Mouse (Mus musculus) hematopoietic stem cell, adult 5-6 weeks (primary cell): Measurements from ENCODE around the gene Eef1a1. TPM values are rescaled to one million over a fixed set of nuclear protein-coding genes. Genes with fewer than 3 reads are reported as not detected.
"Not testable (repeated sequence)": the region's sequence is repeated elsewhere in the genome, so short reads cannot be mapped to it uniquely, and the experiment has no call there.

Source experiments
- ATAC-seq, 2 experiments: fragments of 125-278 bp in 1 of 2; replicated peaks in 1 of 2; 2 replicates each; pipeline ENCODE4 v1.8.0; 2016 to 2017; ENCODE audit warnings: inconsistent platforms in 2 of 2, mild to moderate bottlenecking in 2 of 2, moderate number of reproducible peaks in 2 of 2, low read depth in 1 of 2, moderate TSS enrichment in 1 of 2; ENCODE audit not compliant: low FRiP score in 2 of 2, poor library complexity in 2 of 2, severe bottlenecking in 2 of 2, insufficient read depth in 1 of 2, low TSS enrichment in 1 of 2
- total RNA-seq: library from RNA; stranded (forward); fragments of 172-1452, 232-1000 nt; gene quantifications from 2 replicates; pipeline ENCODE4 v1.2.3, GENCODE M21; 2017

Eef1a1 gene
- 13,616 and 15,037 TPM in 2 replicates for total RNA-seq

- peak; percentile 53 to 65; a peak in 3 of 4 replicates for ATAC-seq
Observed at GRCm38 (mm10) chr9:78488890-78489420, at the start of gene Eef1a1. Eef1a1 (minus strand) TSS chr9:78489151.

DNA sequence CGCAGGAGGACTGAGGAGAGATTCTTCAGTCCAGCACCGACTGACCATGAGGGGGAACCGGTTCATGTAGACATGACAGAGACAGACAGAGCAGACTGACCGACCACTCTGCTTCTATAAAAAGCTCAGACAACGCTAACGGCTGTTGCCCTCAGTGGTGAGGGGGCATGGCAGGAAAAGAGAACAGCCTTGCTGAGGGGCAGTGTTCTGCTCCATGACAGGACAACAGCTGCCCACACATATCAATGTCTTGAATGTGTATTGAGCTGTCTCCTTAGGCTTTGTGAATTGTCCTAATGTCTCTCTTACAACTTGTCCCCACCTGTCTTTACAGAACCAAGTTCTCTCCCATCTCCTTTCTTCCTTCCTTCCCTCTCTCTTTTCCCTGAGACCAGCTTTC is 49.5 kb upstream of the Eef1a1 start:
- ATAC-seq = no peak

- no peak for ATAC-seq
Observed at GRCm38 (mm10) chr9:78537154-78537873, 48.4 kb upstream of the Eef1a1 start.

GRCm38 (mm10) chr9:78534606-78535005 is 45.7 kb upstream of the Eef1a1 start:
- no peak for ATAC-seq

DNA sequence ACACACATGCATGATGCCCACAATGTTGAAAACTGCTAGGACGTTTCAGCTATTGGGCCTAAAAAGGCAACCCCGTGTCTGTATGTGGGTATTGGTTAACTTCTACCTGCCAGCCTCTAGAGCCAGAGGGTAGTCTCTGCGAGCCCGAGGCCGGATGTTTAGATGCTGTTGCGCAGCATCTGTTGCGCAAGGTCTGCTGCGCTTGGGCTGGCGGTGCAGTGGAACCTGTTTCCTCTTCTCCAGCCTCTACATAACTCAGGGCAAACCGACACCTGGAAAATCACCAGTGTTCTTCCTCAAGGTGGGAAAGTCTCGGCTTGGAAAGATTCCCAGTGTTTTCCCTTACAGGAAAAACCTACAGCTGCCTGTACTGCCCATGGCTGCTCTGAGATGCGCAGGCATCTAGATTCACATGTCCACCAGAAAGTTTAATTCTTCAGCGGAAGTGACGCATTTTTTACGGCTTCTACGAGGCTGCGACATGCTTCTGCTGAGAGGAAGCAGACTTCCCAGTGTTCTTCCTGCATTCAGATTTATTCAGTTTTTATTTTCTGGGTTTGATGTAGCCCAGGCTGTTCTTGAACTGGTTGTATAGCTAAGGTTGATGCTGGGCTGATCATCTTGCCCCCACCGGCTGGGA is 44.5 kb upstream of the Eef1a1 start:
- ATAC-seq = peak; percentile 92 to 96

DNA sequence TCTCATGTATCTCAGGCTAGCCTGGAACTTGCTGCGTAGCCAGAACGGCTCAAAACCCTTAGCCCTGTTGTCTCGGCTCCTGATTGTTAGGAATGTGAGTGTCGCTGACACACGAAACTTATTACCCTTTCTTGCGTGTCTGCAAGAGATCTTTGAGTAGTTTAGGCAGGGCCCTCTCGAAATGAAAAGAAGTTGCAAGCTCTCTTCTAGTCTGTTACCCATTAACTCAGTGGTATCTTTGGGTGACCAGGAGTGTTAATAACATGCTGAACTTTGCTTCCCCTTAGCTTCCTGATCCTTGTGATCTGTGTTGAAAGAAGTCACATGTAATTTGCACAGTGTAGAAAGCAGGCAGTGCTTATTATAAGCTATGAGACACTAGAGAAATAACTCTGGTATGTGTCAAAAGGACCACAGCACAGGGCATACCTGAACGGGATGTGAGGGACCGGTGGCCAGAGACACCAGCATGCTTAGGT is 43.4 kb upstream of the Eef1a1 start:
- ATAC-seq = no peak

GRCm38 (mm10) chr9:78531816-78532215 is 42.9 kb upstream of the Eef1a1 start:
- no peak for ATAC-seq

DNA sequence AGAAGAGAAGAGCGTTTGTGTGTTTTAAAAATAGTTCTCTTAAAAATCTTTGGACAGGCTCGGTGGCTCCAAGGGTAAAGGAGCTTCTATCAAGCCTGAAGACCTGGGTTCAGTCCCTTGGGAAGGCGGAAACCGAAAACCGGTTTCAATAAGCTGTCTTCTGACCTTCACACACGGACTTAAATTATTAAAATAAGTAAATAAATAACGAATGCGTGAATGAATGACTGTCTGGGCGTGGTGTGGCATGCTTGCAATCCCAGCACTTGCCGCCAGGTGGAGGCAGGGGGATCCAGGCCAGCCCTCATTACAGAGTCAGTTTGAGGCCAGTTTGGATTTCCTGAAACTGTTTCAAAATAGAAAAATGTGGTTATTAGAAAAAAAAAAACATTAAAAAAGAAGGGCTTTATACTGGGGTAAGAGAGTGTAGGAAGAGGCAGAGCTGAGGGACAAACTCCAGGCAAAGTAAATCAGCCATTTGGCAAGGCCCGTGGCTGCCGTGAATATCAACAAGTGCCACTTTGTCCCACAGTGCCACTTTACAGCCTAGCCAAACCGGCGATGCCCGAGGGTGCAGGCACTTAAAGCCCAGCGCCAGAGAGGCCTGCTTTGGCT is 38.9 kb upstream of the Eef1a1 start:
- peak; percentile 76 to 80 for ATAC-seq

- peak; percentile 83 to 90 for ATAC-seq
Observed at GRCm38 (mm10) chr9:78527301-78527761, 38.4 kb upstream of the Eef1a1 start.

DNA sequence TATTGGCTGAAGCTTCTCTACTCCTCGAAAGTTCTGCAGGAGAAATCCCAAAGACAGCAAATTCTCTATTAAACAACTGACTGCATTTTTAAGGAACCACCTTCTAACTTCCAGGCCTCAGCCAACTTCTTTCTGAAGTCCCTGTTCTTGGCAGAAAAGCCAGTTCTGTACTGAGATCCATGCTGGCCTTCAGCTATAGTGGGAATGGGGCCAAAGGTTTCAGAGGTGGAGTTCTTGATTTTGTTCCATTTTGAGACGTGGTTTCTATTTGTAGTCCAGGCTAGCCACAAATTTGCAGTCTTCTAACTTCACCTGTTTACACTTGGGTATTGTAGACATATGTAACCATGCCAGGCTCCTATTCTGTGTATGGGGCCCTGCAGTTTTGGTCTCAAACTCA is 37.3 kb upstream of the Eef1a1 start:
- ATAC-seq = no peak

DNA sequence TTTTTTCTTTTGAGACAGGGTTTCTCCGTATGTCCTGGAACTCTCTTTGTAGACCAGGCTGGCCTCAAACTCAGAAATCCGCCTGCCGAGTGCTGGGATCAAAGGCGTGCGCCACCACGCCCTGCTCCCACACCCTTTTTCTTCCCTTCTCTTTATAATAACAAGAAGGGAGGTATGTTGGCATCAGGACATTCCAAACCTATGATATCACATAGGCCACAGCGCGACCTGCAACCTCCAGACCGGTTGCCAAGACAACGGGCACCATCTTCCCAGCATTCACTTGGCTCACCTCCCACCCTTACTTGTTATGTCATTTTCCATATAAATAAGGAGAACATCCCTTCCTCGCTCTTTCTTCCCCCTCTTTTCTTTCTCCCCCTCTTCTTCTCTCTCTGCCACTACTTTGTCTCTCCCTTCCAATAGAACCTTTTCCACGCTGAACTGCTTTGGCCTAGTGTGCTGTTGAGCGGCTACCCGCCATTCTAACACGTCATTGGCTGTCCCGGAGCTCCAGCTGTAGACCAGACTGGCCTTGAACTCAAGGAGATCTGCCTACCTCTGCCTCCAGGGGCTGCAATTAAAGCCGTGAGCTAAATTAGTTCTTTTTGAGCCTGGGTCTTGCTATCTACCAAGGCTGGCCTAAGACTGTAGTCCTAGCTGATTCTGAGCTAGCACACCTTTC is 36.6 kb upstream of the Eef1a1 start:
- ATAC-seq = no peak

DNA sequence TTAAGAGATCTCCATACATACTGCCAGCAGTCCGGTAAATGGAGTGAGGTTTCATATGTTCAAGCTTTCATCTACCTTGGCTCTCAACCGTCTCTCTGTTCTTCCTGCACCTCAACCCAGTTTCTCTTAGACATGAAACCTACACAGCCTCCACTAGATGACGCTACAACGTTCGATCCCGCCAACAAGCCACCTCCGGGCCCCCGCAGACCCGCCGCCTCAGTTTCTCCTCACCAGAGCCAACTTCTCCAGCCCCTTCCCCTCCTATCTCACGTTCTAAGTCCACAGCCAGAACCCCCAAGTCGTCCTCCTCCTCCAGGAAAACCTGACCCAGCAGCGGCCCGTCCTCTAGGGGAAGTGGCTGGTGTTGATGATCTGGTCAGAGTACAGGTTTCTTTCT is 32.7 kb upstream of the Eef1a1 start:
- ATAC-seq = peak; percentile 80 to 81

GRCm38 (mm10) chr9:78520780-78521601 is 32.0 kb upstream of the Eef1a1 start:
- peak; percentile 57 to 61 for ATAC-seq

GRCm38 (mm10) chr9:78520127-78520779 is 31.3 kb upstream of the Eef1a1 start:
- no peak for ATAC-seq

GRCm38 (mm10) chr9:78517237-78517636 is 28.3 kb upstream of the Eef1a1 start:
- not testable (repeated sequence) for ATAC-seq

GRCm38 (mm10) chr9:78516125-78516524 is 27.2 kb upstream of the Eef1a1 start:
- ATAC-seq = no peak
